Mouse (Mus musculus): Measurements from ENCODE around the gene Zfp12. TPM values are rescaled to one million over a fixed set of nuclear protein-coding genes. Genes with fewer than 3 reads are reported as not detected.
"Not testable (repeated sequence)": the region's sequence is repeated elsewhere in the genome, so short reads cannot be mapped to it uniquely, and the experiment has no call there.

The Zfp12 gene
- total and polyA plus RNA-seq, 3 experiments = 12.8 to 18.8 (median 13.1) TPM

DNA sequence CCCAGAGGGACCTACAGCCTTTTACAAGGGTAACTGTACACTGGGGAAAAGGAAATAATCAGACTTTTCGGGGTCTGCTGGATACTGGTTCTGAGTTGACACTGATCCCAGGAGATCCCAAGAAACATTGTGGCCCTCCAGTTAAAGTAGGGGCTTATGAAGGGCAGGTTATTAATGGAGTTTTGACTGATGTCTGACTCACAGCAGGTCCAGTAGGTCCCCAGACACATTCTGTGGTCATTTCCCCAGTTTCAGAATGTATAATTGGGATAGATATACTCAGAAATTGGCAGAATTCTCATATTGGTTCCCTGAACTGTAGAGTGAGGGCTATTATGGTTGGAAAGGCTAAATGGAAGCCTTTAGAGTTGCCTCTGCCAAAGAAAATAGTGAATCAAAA is 46.9 kb upstream of the Zfp12 start:
- H3K27me3 ChIP-seq (replicated peaks) = peaks cover 21% of the 10 kb centered on the region
- DNase-seq (ENCODE audit: extremely low read depth); H3K4me2 ChIP-seq (ENCODE audit: insufficient read depth, low read depth, poor library complexity, severe bottlenecking); H3K9ac ChIP-seq (ENCODE audit: insufficient read depth, low read depth); in situ Hi-C loops (cut with MboI; ENCODE audit: low pct_ligation_motif_present, low pct_unique_long_range_greater_than_20kb, low sequenced_read_pairs); H3K36me3 ChIP-seq (replicated peaks in 1 of 2; ENCODE audit: control insufficient read depth in 1 of 2, insufficient read depth in 1 of 2, low read length in 1 of 2); H3K4me3 ChIP-seq (replicated peaks in 1 of 3; ENCODE audit: low read depth in 2 of 3, low read length in 2 of 3, poor library complexity in 1 of 3); H3K27ac ChIP-seq (ENCODE audit: insufficient read depth, low read depth); H3K9me3 ChIP-seq (replicated peaks; ENCODE audit: low read length); H3K79me2 ChIP-seq (replicated peaks; ENCODE audit: control insufficient read depth, extremely low read depth, insufficient read depth, poor library complexity, severe bottlenecking); H3K4me1 ChIP-seq (ENCODE audit: control insufficient read depth in 1 of 2, insufficient read depth in 2 of 2); dilution Hi-C loops (cut with MboI; ENCODE audit: extremely low pct_ligation_motif_present, extremely low pct_unique_long_range_greater_than_20kb, low sequenced_read_pairs): not testable (repeated sequence)

DNA sequence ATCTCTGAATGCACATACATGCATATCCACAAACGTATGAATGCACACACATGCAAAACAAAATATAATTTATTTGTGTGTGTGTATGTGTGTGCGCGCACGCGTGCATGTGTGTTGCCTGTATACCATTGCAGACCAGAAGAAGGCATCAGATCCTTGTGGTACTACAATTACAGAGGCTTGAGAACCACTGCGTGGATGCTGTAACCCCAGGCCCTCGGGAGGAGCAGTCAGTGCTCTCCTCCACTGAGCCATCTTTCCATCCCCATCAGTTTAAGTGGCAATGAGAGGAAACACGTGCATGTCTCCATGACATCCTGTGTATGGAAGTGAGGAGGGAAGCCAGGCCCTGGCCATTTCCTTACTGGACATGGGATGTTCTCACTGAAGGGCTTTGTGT is 42.2 kb upstream of the Zfp12 start:
- H3K4me1 ChIP-seq (ENCODE audit: control insufficient read depth in 1 of 2, insufficient read depth in 2 of 2) = no peaks in the 10 kb centered on the region
- in situ Hi-C loops (cut with MboI; ENCODE audit: low pct_ligation_motif_present, low pct_unique_long_range_greater_than_20kb, low sequenced_read_pairs) = no loop called here
- no peak overlapping the region for H3K4me3 ChIP-seq (replicated peaks in 1 of 3; ENCODE audit: low read depth in 2 of 3, low read length in 2 of 3, poor library complexity in 1 of 3)
- H3K27ac ChIP-seq (ENCODE audit: insufficient read depth, low read depth) = no peak overlapping the region
- H3K9ac ChIP-seq (ENCODE audit: insufficient read depth, low read depth) = no peak overlapping the region
- no peaks in the 10 kb centered on the region for H3K36me3 ChIP-seq (replicated peaks in 1 of 2; ENCODE audit: control insufficient read depth in 1 of 2, insufficient read depth in 1 of 2, low read length in 1 of 2)
- peaks cover 17% of the 10 kb centered on the region for H3K27me3 ChIP-seq (replicated peaks)
- no peak for DNase-seq (ENCODE audit: extremely low read depth)
- no peaks in the 10 kb centered on the region for H3K9me3 ChIP-seq (replicated peaks; ENCODE audit: low read length)
- TF ChIP-seq CTCF (conservative IDR thresholded peaks at IDR 0.05 in 1 of 2, IDR thresholded peaks at IDR 0.05 in 1 of 2; ENCODE audit: low read depth in 2 of 2, low read length in 2 of 2) = no peak
- no peak for TF ChIP-seq BHLHE40 (IDR thresholded peaks at IDR 0.05; ENCODE audit: low read depth, low read length)
- no peak for TF ChIP-seq MEF2A (IDR thresholded peaks at IDR 0.05; ENCODE audit: borderline replicate concordance, low read depth, low read length)
- TF ChIP-seq MXI1 (IDR thresholded peaks at IDR 0.05; ENCODE audit: low read depth, low read length) = no peak
- TF ChIP-seq UBTF (IDR thresholded peaks at IDR 0.05; ENCODE audit: low read depth, low read length) = no peak
- TF ChIP-seq SMC3 (IDR thresholded peaks at IDR 0.05; ENCODE audit: low read depth, low read length) = no peak
- TF ChIP-seq JUN (IDR thresholded peaks at IDR 0.05; ENCODE audit: insufficient read depth, low read depth, low read length) = no peak
- TF ChIP-seq MAFK (IDR thresholded peaks at IDR 0.05; ENCODE audit: insufficient replicate concordance, low read length) = no peak
- TF ChIP-seq CHD2 (IDR thresholded peaks at IDR 0.05; ENCODE audit: low read length) = no peak
- no peak for TF ChIP-seq MAX (IDR thresholded peaks at IDR 0.05; ENCODE audit: low read length)
- TF ChIP-seq USF2 (conservative IDR thresholded peaks at IDR 0.05; ENCODE audit: low read depth, low read length) = no peak
- H3K4me2 ChIP-seq (ENCODE audit: insufficient read depth, low read depth, poor library complexity, severe bottlenecking) = no peak overlapping the region
- no peaks in the 10 kb centered on the region for H3K79me2 ChIP-seq (replicated peaks; ENCODE audit: control insufficient read depth, extremely low read depth, insufficient read depth, poor library complexity, severe bottlenecking)
- dilution Hi-C loops (cut with MboI; ENCODE audit: extremely low pct_ligation_motif_present, extremely low pct_unique_long_range_greater_than_20kb, low sequenced_read_pairs) = no loop called here

GRCm38 (mm10) chr5:143194747-143195146 is 40.2 kb upstream of the Zfp12 start:
- peaks cover 17% of the 10 kb centered on the region for H3K27me3 ChIP-seq (replicated peaks)
- DNase-seq (ENCODE audit: extremely low read depth); in situ Hi-C loops (cut with MboI; ENCODE audit: low pct_ligation_motif_present, low pct_unique_long_range_greater_than_20kb, low sequenced_read_pairs); H3K9me3 ChIP-seq (replicated peaks; ENCODE audit: low read length); H3K36me3 ChIP-seq (replicated peaks in 1 of 2; ENCODE audit: control insufficient read depth in 1 of 2, insufficient read depth in 1 of 2, low read length in 1 of 2); H3K4me1 ChIP-seq (ENCODE audit: control insufficient read depth in 1 of 2, insufficient read depth in 2 of 2); H3K27ac ChIP-seq (ENCODE audit: insufficient read depth, low read depth); dilution Hi-C loops (cut with MboI; ENCODE audit: extremely low pct_ligation_motif_present, extremely low pct_unique_long_range_greater_than_20kb, low sequenced_read_pairs); H3K4me3 ChIP-seq (replicated peaks in 1 of 3; ENCODE audit: low read depth in 2 of 3, low read length in 2 of 3, poor library complexity in 1 of 3); H3K4me2 ChIP-seq (ENCODE audit: insufficient read depth, low read depth, poor library complexity, severe bottlenecking); H3K9ac ChIP-seq (ENCODE audit: insufficient read depth, low read depth); H3K79me2 ChIP-seq (replicated peaks; ENCODE audit: control insufficient read depth, extremely low read depth, insufficient read depth, poor library complexity, severe bottlenecking): not testable (repeated sequence)
